Mouse (Mus musculus): ENCODE results near the gene Gm44503. TPM values are rescaled to one million over a fixed set of nuclear protein-coding genes. Genes with fewer than 3 reads are reported as not detected.

Gm44503 gene
- total RNA-seq, 2 experiments from 2014 or later, result not detected

DNA sequence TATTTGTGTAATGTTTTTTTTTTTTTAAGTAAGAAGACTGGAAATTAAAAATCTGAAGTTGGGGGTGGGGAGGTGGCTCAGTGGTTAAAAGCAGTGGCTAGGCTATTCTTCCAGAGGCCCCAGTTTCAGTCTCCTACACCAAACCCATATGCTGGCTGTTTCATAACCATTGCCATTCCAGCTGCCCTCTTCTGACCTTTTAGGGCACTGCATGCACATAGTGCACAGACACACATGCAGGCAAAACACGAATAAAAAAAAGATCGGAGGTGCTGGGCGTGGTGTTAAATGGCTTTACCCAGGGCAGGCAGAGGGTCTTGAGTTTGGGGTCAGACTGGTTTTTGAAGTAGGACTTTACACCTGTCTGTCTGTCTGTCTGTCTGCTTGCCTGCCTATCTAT is 47.5 kb downstream of the Gm44503 start:
- intact Hi-C loops (cut with DNase I), result no loop called here
- no peak for DNase-seq (ENCODE audit: extremely low spot score in 1 of 2, low spot score in 2 of 2)

DNA sequence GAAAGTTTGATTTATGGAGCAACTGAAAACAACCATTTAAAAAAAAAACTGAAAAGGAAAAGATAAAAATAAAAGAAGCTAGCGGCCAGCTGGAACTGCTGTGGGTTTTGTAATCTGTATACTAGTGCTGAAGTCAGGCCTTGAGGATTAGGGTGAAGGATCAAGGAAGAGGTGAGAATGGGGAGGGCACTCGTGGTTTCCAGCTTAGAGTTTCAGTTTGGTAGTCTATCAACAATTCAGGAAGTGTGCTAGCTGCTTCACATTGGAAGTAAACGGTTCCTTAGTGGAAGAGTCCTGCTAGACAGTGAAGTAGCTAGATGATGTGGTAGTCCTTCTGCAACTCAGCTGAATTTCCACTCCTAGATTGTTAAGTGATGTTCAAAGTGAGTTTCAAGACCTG is 49.7 kb downstream of the Gm44503 start:
- DNase-seq (ENCODE audit: extremely low spot score in 1 of 2, low spot score in 2 of 2), result no peak
- intact Hi-C loops (cut with DNase I), result no loop called here

DNA sequence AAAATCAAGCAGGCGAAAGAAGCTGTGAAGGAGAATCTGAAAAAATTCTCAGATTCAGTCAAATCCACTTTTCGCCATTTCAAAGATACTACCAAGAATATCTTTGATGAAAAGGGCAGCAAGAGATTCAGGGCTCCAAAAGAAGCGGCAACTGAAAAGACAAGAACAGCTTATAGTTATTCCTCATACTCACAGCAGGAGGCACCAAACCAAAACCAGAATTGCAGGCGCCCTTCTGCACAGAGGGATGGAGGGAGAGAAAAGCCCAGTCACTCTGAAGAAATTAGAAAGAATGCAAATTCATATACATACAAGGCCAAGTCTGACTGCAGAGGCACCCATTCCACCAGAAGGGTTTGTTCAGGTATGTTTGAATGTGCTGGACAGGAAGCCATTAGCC is 54.0 kb downstream of the Gm44503 start:
- DNase-seq (ENCODE audit: extremely low spot score in 1 of 2, low spot score in 2 of 2), result no peak
- intact Hi-C loops (cut with DNase I), result no loop called here

DNA sequence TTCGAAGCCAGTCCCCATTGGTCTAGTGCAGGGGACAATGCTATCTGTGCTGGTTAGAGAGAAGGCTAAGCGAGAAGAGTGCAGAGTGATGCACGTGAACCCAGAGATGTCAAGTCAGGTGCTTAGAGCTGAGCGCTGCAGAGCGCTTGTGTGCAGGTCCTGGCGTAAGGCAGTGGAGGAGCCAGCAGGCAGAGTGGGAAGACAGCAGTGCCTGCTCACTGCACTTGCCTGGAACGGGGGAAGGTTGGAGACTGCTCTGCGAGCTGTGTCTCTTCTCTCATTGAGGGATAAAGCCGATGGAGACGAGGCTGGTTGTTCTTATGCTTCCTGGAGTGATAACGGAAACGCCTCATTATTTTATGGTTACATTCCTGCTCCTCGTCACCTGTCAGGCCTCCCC is 56.1 kb downstream of the Gm44503 start:
- intact Hi-C loops (cut with DNase I), result no loop called here
- DNase-seq (ENCODE audit: extremely low spot score in 1 of 2, low spot score in 2 of 2), result no peak

DNA sequence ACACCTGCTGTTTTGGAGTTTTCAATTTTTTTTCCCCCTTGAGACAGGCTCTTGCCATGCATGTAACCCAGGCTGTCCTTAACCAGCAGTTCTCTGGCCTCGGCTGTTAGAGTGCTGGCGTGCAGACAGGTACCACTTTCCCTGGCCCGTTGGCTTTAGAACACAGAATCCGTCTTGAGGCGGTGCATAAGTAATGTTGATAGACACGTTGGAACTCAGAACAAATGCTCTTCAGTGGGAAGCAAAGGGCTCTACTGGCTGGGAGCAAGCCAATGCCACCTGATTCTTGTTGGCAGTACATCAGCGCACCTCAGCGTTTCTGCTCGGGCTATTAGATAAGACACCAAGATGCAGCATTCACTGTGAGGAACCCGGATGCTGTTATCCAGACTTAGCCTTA is 61.2 kb downstream of the Gm44503 start:
- no peak for DNase-seq (ENCODE audit: extremely low spot score in 1 of 2, low spot score in 2 of 2)
- intact Hi-C loops (cut with DNase I), result no loop called here

DNA sequence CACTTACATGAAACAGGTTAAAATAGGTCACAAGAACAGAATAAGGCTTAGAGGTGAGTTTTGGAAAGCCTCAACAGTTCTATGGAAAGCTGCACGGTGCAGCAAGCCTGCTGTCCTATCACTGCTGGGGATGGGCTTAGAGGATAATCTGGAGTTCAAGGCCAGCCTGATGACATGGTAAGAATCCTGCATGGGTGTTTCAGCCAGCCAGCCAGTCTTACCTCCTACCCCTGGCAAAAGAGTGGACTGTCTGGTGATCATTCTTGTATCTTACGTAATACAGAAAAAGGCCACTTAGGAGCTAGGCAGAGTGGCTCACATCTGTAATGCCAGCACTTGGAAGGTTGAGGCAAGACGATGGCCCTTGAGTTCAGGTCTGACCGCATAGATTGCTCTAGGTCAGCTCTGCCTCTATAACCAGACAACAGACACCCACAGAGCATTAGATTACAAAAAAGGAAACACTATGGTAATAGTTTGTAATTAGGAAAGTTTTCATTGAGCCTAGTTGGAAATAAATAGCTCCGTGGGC is 62.0 kb downstream of the Gm44503 start:
- DNase-seq (ENCODE audit: extremely low spot score in 1 of 2, low spot score in 2 of 2), result no peak
- intact Hi-C loops (cut with DNase I), result no loop called here

DNA sequence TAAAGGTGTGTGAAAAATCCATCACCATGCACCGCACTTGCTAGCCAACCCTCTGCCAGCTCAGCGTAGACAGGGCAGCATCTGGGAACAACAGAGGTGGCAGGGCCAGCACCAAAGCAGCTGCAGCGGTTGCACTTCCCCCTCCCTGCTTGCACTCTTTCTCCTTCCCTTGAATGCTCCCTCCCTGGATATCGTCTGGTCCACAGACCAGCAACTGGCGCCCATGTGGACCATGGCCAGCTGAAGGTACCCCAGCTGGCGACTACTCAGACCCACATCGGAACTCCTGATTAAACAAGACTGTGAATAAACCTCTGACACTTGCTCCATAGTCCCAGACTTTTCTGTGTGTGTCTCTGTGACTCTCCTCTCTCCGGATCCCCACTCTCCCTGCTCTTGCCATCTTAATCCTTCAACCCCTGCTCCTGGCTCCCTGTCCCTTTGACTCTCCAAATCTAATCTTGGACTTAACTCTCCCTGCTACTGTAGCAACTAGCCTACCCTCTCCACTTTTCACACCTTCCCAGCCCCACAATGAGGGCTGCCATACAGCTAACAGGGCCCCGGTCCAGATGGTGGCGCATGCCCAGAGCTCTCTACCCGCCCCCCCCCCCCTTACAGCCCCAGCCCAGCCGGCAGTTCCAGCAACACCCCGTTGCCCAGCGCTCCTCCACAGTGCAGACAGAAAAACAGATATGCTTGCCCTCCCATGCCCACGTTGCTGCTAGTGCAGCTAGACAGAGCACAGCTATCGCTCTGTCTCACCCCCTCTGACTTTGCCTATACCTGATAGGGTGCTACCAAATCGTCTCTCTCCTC is 67.4 kb downstream of the Gm44503 start:
- peak in 1 of 2 experiments; percentile 57 for DNase-seq (ENCODE audit: extremely low spot score in 1 of 2, low spot score in 2 of 2)
- intact Hi-C loops (cut with DNase I), result no loop called here

DNA sequence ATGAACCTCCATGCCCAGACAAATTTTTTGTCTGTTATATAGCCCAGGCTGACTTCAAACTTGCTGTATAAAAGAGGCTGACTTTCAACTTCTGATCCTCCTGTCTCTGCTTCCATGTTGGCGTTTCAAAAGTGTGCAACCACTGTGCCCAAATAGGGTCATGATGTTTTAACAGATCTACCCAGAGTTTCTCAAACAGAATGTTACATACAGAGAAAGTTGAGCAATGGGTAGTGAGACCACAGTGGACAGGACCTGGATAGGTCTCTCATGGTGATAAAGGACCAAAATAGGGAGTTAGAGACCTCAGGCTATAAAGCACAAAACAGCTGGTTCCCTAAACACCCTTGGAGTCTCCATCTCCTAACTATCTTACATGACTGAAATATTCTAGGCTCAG is 71.8 kb downstream of the Gm44503 start:
- intact Hi-C loops (cut with DNase I), result no loop called here
- DNase-seq (ENCODE audit: extremely low spot score in 1 of 2, low spot score in 2 of 2), result no peak

DNA sequence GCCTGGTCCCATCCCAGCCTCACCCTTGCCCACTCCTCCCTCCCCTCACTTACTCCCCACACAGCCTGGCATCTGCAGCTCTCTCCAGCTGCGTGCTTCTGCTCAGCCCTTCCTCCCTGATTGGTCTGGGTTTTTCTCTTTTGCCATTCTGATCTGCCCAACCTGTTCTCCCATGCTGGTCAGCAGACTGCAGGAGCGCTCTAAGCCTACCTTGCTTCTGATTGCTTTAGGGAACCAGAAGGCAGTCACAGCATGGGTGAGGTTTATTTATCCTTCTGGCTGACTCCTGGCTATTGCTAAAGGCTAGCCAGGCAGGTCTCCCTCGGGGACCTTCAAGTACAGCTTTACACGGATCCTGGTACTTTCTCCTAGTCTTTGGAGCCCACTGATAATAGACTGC is 72.8 kb downstream of the Gm44503 start:
- DNase-seq (ENCODE audit: extremely low spot score in 1 of 2, low spot score in 2 of 2), result no peak
- intact Hi-C loops (cut with DNase I), result no loop called here

DNA sequence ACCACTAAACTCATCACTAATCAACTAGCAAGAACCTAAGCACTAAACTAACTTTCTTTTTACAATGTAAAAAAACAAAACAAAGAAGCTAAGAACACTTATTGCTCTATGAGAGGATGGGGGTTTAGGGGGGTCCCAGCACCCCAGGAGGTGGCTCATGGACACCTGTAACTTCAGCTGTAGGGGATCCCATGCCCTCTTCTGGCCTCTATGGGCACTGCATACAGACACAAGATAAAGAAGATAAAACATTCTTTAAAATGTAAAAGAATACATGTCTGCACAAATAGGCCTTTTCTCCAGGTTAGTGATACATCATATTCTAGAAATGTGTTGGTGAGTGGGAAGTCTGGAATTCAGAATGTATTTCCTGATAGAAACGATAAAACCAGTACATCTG is 74.8 kb downstream of the Gm44503 start:
- DNase-seq (ENCODE audit: extremely low spot score in 1 of 2, low spot score in 2 of 2), result no peak

DNA sequence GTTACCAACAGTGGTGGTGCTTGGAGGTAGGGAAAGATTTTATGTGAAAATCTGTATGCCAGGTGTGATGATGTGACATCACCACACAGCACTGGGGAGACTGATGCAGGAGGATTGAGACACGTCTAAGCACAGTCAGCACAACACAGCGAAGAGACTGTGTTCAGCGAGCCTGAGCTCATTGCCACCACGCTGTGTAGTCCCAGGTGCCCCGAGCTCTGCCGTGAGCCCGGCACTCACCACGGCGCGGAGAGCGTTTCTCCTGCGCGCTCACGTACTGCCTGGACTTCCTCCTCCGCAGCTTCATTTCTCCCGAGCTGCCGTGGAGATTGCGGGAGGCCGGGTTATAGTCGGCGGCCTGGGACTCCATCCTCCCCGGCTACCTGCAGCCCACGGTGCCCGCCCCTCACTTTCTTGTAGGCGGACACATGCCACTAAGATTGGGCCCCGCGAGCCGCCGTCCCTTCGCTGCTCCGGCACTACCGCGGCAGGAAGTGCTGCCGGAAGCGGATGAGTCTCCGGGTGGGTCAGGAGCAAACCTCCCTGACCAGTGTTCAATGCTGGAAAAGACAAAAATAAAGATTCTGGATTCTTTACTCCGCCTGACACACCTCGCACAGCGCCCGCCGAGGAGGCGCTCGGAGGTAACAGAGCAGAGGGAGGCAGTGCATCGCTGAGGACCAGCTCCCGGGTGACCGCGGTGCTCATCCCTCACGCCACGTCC is 80.7 kb downstream of the Gm44503 start:
- intact Hi-C loops (cut with DNase I), result loop anchor here (5.0 kb wide), 1 partner anchor 52 kb away; the partner anchor contains the start of genes Ccpg1 and Ccpg1os
- peak; percentile 92 to 95 for DNase-seq (ENCODE audit: extremely low spot score in 1 of 2, low spot score in 2 of 2)

More for the DNA sequence above, 74.8 kb downstream of the Gm44503 start:
- intact Hi-C loops (cut with DNase I), result no loop called here

DNA sequence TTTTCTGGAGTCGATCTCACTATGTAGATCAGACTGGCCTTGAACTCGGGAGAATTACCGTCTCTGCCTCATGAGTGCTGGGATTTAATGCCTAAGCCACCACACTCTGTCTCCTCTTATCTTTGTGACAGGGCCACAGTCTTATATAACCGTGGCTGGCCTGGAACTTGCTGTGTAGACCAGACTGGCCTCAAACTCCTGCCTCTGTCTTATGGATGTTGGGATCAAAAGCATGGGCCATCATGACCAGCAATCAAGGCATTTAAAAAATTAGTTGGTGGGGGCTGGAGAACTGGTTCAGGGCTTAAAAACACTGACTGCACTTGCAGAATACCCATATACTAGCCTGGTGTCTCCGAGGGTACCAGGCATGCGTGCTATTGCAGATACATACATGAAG is 81.4 kb downstream of the Gm44503 start, which contains the start of gene Pigb:
Gene Pigb, minus strand, starts transcription at position 299 of the 400 bp plus-strand sequence.
- no peak for DNase-seq (ENCODE audit: extremely low spot score in 1 of 2, low spot score in 2 of 2)
- intact Hi-C loops (cut with DNase I), result no loop called here

DNA sequence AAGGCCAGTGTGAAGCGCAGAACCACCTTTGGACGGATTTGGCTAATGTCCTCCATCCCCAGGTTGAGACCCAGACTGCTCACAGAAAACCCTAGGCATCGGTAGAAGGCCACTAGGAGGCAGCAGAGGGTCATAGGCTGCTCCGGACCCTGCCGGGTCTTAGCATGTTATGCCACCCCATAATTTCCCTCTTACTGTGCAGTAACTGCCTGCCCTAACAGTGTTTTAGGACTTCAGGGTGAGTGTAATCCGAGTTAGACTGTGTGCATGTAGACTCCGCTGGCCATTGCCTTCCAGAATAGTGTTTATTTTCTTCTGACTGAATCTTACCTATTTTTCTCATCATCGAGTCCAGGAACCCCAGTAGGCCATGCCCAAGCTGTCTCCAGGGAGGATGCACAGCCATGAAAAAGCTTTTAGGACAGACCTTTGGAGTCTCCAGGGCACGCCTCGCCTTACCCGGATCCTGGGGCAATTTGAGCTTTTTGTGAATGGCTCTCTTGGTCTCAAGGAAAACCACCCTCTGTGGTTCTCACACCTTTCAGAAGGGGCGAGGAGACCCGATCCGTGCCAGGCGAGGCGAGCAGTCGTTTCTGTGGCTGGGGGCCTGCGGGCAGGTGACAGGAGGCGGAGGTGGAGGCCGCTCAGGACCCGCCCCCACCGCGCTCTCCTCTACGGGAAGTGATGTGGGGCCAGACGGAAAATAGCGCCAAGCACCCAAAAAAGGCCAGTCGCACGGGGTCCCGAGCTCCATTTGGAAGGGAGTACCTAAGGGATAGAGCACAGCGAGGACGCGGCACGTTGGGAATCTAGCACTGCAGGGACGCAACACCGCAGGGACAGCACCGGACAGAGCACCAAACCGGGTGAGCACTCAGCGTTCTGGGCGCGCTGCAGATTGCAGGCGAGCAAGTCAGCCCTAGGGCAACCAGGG is 85.8 kb downstream of the Gm44503 start, which contains the start of gene Rab27a:
Gene Rab27a, plus strand, starts transcription at position 709 of the 934 bp plus-strand sequence.
- DNase-seq (ENCODE audit: extremely low spot score in 1 of 2, low spot score in 2 of 2), result peak; percentile 75 to 87
- intact Hi-C loops (cut with DNase I), result loop anchor here (1.0 kb wide), 1 partner anchor 47 kb away; no protein-coding TSS in a partner anchor

DNA sequence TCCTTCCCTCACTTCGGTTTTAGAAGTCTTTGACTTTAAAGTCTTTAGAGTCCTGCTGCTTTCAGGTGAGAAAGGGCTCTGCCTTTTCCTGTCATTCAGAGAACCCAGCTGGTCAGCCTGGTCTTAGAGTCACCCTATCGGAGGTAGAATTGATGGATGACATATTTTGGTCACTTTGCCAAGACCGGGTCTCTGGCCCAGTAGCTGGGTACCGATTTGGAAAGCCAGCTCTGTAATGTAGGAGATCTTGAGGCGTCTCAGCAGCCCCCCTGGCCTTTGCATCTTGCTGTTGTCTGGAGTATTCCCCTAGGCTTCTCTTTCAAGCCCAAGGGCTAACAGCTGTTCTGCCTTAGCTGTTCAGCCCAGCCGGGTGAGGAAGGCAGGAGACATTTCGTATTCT is 86.6 kb downstream of the Gm44503 start:
- no peak for DNase-seq (ENCODE audit: extremely low spot score in 1 of 2, low spot score in 2 of 2)
- intact Hi-C loops (cut with DNase I), result no loop called here

DNA sequence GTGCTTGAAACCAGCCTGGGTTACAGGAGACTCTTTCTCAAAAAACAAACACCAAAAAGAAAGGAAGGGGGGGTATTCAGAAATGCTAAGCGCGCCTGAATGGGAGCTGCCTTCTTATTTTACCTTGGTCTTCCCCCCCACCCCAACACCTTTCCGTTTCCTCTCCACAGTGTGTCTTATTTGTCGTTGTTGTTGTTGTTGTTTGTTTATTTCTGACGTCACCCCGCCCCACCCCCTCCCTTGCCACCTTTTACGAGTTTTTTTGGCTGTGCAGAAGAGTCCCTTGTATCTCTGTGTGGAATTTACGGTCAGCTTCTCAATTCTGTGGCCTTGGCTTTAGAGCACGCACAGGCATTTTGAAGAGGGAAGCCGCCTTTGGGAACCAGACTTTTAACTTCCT is 87.1 kb downstream of the Gm44503 start:
- DNase-seq (ENCODE audit: extremely low spot score in 1 of 2, low spot score in 2 of 2), result no peak
- intact Hi-C loops (cut with DNase I), result no loop called here

DNA sequence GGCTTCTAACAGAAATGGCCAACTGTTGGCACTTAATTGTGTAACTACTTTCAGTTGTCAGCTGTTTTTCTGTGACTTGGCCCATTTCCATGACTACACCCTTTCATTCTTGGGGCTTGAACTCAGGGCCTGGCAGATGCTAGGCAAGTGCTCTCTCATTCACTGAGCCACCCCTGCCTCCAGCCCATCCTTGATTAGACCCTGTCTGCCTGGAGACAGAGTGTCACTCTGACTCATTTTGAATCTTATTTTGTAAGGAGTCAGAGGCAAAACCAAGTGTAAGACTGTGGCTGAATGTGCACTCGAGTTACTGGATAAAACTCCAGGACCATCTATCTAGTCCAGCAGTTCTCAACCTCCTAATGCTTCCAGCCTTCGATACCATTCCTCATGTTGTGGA is 89.3 kb downstream of the Gm44503 start:
- DNase-seq (ENCODE audit: extremely low spot score in 1 of 2, low spot score in 2 of 2), result no peak
- intact Hi-C loops (cut with DNase I), result no loop called here

DNA sequence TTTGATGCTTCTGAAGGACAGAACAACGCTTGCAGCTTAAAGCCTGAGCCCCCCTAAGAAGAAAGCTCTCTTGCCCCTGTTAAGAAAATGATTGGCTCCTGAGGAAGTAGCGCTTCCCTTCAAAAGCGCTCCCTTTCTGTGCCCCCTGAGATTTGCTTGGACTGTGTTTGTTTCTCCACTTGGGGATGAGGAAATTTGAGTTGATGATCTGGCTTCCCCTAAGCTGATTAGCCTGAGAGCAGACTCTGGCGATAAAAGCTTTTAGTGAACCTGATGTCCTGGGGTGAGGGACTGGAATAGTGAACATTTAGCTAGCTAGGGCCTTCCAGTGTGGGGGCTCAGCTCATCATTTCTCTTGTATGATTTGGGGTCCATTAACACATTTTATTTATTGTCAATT is 90.3 kb downstream of the Gm44503 start:
- no peak for DNase-seq (ENCODE audit: extremely low spot score in 1 of 2, low spot score in 2 of 2)
- intact Hi-C loops (cut with DNase I), result no loop called here

DNA sequence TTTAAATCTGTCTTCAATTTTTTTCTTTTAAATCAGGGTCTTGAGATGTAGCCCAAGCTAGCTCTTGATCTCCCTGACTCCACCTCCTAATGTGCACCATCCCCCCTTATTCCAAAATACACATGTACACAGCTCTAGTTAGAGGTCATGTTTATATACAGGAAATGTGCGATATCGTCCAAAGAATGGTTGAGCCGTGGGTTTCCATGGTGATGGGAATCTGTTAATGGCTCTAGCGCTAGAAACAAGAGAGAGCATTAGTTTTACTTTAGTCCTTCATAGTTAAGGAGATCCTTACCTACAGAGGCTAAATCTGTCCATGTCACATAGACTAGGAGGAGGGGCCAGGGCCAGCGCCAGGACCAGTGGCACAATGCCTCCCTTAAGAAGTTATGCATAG is 91.2 kb downstream of the Gm44503 start:
- intact Hi-C loops (cut with DNase I), result no loop called here
- no peak for DNase-seq (ENCODE audit: extremely low spot score in 1 of 2, low spot score in 2 of 2)

DNA sequence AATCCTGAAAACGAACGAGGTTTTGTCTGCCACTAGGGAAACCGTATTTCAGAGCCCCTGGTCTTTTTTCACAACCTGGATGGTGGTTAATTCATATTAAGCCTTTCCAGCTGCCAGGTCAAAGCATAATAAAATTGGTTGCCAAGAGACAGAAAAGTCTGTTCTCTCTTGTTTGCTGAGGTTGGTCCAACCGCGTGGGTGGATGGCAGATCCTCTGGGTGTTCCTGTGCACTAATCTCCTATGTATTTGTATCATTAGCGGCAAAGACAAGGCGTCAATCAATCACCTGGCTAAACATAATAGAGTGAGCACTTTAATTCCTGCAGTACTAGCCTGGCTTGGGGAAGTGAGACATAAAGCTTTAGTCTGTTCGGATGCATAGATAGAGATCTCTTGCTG is 92.0 kb downstream of the Gm44503 start:
- intact Hi-C loops (cut with DNase I), result no loop called here
- no peak for DNase-seq (ENCODE audit: extremely low spot score in 1 of 2, low spot score in 2 of 2)
